Mouse (Mus musculus): ENCODE data around the gene Fam98a. TPM values are rescaled to one million over a fixed set of nuclear protein-coding genes. Genes with fewer than 3 reads are reported as not detected.

Gene Fam98a
- total and polyA plus RNA-seq, 3 experiments: 39.4 to 64.9 TPM; not detected in 1

DNA sequence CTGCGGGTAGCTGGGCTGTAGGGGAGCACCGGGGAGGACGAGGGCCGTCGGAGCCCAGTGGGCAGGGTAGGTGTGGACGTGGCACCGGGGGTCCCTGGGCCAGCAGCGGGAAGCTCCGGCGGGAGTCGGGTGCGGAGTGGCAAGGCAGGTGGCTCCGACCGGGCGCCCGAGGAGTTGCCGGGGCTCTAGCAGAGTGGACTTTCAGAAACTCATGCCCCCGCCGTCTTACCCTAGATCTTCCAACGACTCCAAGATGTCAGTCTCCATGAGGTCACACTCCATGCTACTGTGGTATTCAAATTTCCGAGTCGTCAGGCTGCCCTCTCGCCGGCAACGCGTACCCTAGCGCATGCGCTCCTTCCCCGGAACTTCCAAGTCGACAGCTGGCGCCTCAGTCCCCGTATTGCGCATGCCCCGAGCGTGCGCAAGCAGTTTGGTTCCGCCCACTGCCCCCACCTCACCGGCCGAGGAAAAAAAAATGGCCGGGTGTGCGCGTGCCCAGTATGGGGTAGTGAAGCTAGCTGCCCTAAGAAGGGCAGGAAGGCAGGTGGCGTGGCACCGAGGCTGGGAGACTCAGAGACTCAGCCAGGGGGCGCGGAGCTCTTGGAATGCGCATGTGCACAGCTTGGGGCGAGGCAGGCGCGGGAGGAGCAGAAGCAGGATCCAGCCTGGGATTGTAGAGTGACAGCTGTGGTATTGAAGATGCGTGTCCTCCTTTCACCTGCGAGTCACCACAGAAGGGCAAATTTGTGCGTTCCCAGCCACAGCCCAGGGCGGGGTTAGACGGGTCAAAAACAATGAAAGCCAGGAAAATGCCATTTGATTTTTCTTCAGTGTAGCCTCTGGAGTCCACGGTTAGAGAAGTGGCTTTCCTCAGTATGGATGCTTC is at the start of gene Fam98a (continued):
- peak; percentile 100 for TF ChIP-seq MAZ (IDR thresholded peaks at IDR 0.05; ENCODE audit: low read depth, low read length)

DNA sequence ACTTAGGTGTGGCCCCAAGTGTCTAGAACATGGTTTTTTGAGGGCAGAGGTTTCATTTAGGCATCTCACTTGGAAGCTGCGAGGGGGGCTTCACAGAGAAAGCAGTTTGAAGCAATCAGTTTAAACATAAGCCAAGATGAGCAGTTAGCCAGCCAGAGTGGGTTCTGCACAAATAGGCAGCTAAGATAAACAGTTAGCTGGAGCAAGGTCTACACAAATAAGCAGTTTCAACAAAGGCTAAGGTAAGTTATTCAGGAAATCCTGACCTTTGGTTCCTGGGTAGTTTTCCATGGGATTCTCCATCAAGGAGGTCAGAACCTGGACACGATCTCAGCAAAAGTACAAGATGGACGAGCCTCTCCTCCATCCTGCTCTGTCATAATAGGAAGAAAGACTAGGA is 46.9 kb upstream of the Fam98a start:
- H3K79me2 ChIP-seq (ENCODE audit: control insufficient read depth, insufficient read depth, low read length, poor library complexity): no peaks in the 10 kb centered on the region
- H3K36me3 ChIP-seq (ENCODE audit: control insufficient read depth in 1 of 2, insufficient read depth in 2 of 2, low read length in 2 of 2): no peaks in the 10 kb centered on the region
- no peak overlapping the region for H3K4me3 ChIP-seq (ENCODE audit: control insufficient read depth in 1 of 2, insufficient read depth in 1 of 2, low read depth in 2 of 2, low read length in 2 of 2)
- no peaks in the 10 kb centered on the region for H3K4me1 ChIP-seq (ENCODE audit: control insufficient read depth in 1 of 2, insufficient read depth in 2 of 2, low read length in 2 of 2)
- no peaks in the 10 kb centered on the region for H3K9me3 ChIP-seq (replicated peaks; ENCODE audit: insufficient read depth, low read length)
- no peak for DNase-seq (ENCODE audit: low read depth, low spot score)
- no peak overlapping the region for H3K27ac ChIP-seq (ENCODE audit: control insufficient read depth, low read depth, low read length)
- H3K9ac ChIP-seq (ENCODE audit: control insufficient read depth, low read depth, low read length, poor library complexity, severe bottlenecking): no peak overlapping the region
- no peak for TF ChIP-seq POLR2AphosphoS5 (IDR thresholded peaks at IDR 0.05; ENCODE audit: borderline replicate concordance, low read depth, low read length)
- no peak for TF ChIP-seq KAT2A (conservative IDR thresholded peaks at IDR 0.05; ENCODE audit: low read depth, low read length)
- no peak for TF ChIP-seq SMC3 (IDR thresholded peaks at IDR 0.05; ENCODE audit: low read depth, low read length)
- no peak for TF ChIP-seq EP300 (IDR thresholded peaks at IDR 0.05; ENCODE audit: low read depth in 1 of 2, low read length in 2 of 2)
- no peaks in the 10 kb centered on the region for H3K27me3 ChIP-seq (ENCODE audit: control insufficient read depth in 1 of 2, insufficient read depth in 2 of 2, low read length in 2 of 2)

DNA sequence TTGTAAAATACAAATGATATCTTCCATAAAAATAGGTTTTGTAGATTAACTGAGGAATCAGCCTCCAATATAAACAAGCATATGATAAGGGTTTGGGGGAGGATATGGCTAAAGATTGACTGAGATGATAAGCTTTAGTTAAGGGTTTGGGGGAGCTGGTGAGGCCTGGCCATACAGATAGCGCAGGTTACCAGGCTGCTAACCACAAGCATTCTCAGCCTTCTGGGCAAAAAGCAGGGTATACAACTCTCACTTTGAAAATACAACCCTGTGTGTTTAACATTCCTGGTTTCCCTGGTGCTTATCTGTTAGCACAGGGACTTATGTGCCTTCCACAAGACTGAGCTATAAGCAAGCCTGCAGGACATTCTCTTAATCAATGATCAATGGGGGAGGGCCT is 31.0 kb upstream of the Fam98a start:
- no peak overlapping the region for H3K9ac ChIP-seq (ENCODE audit: control insufficient read depth, low read depth, low read length, poor library complexity, severe bottlenecking)
- H3K79me2 ChIP-seq (ENCODE audit: control insufficient read depth, insufficient read depth, low read length, poor library complexity): no peaks in the 10 kb centered on the region
- DNase-seq (ENCODE audit: low read depth, low spot score): no peak
- no peaks in the 10 kb centered on the region for H3K36me3 ChIP-seq (ENCODE audit: control insufficient read depth in 1 of 2, insufficient read depth in 2 of 2, low read length in 2 of 2)
- H3K27me3 ChIP-seq (ENCODE audit: control insufficient read depth in 1 of 2, insufficient read depth in 2 of 2, low read length in 2 of 2): no peaks in the 10 kb centered on the region; a peak in 1 of 4 replicates
- TF ChIP-seq E2F4 (IDR thresholded peaks at IDR 0.05; ENCODE audit: borderline replicate concordance, low read depth, low read length) (no peak), TBP (IDR thresholded peaks at IDR 0.05; ENCODE audit: low read depth, low read length) (no peak), BHLHE40 (IDR thresholded peaks at IDR 0.05; ENCODE audit: borderline replicate concordance, low read depth, low read length) (no peak), TAL1 (IDR thresholded peaks at IDR 0.05; ENCODE audit: low read length) (no peak), USF1 (IDR thresholded peaks at IDR 0.05; ENCODE audit: low read depth, low read length) (no peak), ZMIZ1 (IDR thresholded peaks at IDR 0.05; ENCODE audit: low read depth, low read length) (no peak), POLR2A (IDR thresholded peaks at IDR 0.05; ENCODE audit: control insufficient read depth in 1 of 2, insufficient read depth in 1 of 2, low read depth in 1 of 2, low read length in 2 of 2, poor library complexity in 1 of 2) (no peak), MAFK (IDR thresholded peaks at IDR 0.05; ENCODE audit: borderline replicate concordance, low read depth, low read length) (no peak), UBTF (IDR thresholded peaks at IDR 0.05; ENCODE audit: borderline replicate concordance, insufficient read depth, low read depth, low read length) (no peak), NELFE (IDR thresholded peaks at IDR 0.05; ENCODE audit: low read depth, low read length) (no peak), USF2 (IDR thresholded peaks at IDR 0.05; ENCODE audit: borderline replicate concordance in 1 of 2, insufficient read depth in 1 of 2, low read depth in 1 of 2, low read length in 2 of 2) (no peak), GATA1 (IDR thresholded peaks at IDR 0.05; ENCODE audit: low read depth, low read length) (no peak), SIN3A (IDR thresholded peaks at IDR 0.05; ENCODE audit: low read length) (no peak), JUND (IDR thresholded peaks at IDR 0.05; ENCODE audit: low read depth, low read length) (no peak), ZKSCAN1 (IDR thresholded peaks at IDR 0.05; ENCODE audit: low read depth, low read length) (no peak), MYB (IDR thresholded peaks at IDR 0.05; ENCODE audit: low read depth, low read length) (no peak), CTCF (IDR thresholded peaks at IDR 0.05 in 2 of 3, conservative IDR thresholded peaks at IDR 0.05 in 1 of 3; ENCODE audit: control insufficient read depth in 1 of 3, insufficient read depth in 1 of 3, low read depth in 2 of 3, low read length in 3 of 3, poor library complexity in 1 of 3, severe bottlenecking in 1 of 3) (no peak), ETS1 (IDR thresholded peaks at IDR 0.05; ENCODE audit: low read depth, low read length) (no peak)
- no peaks in the 10 kb centered on the region for H3K4me1 ChIP-seq (ENCODE audit: control insufficient read depth in 1 of 2, insufficient read depth in 2 of 2, low read length in 2 of 2)
- H3K4me3 ChIP-seq (ENCODE audit: control insufficient read depth in 1 of 2, insufficient read depth in 1 of 2, low read depth in 2 of 2, low read length in 2 of 2): no peak overlapping the region
- H3K27ac ChIP-seq (ENCODE audit: control insufficient read depth, low read depth, low read length): no peak overlapping the region
- no peaks in the 10 kb centered on the region for H3K9me3 ChIP-seq (replicated peaks; ENCODE audit: insufficient read depth, low read length)

All from MEL (cell line).